Mouse (Mus musculus) embryonic facial prominence, embryonic 15.5 days (tissue): ENCODE measurements around the gene Prpf40b. TPM values are rescaled to one million over a fixed set of nuclear protein-coding genes. Genes with fewer than 3 reads are reported as not detected.

Experiments used
- ATAC-seq: fragments of 200-750 bp; cut with Nextera tagmentation; 2 replicates; pipeline ENCODE4 v1.8.0; 2017; ENCODE audit warnings: low read depth, moderate TSS enrichment; ENCODE audit not compliant: insufficient number of reproducible peaks, low FRiP score, low TSS enrichment
- H3K27ac ChIP-seq: fragments of 300-500 bp; sonication (generic); replicated peaks from 2 replicates; pipeline ENCODE4 v1.5.1; 2015; ENCODE audit warnings: mild to moderate bottlenecking, inconsistent platforms
- H3K27me3 ChIP-seq: fragments of 300-500 bp; sonication (generic); 2 replicates; pipeline ENCODE4 v1.6.1; 2015; ENCODE audit warnings: inconsistent platforms
- H3K36me3 ChIP-seq: fragments of 300-500 bp; sonication (generic); 2 replicates; pipeline ENCODE4 v1.6.1; 2015; ENCODE audit warnings: mild to moderate bottlenecking, inconsistent platforms
- H3K4me1 ChIP-seq: fragments of 300-500 bp; sonication (generic); 2 replicates; pipeline ENCODE4 v1.6.1; 2015; ENCODE audit warnings: inconsistent platforms
- H3K4me2 ChIP-seq: fragments of 300-500 bp; sonication (generic); replicated peaks from 2 replicates; pipeline ENCODE4 v1.6.1; 2015; ENCODE audit warnings: mild to moderate bottlenecking, inconsistent platforms
- H3K4me3 ChIP-seq: fragments of 300-500 bp; sonication (generic); replicated peaks from 2 replicates; pipeline ENCODE4 v1.5.1; 2015; ENCODE audit warnings: mild to moderate bottlenecking, inconsistent platforms
- H3K9ac ChIP-seq: fragments of 300-500 bp; sonication (generic); 2 replicates; pipeline ENCODE4 v1.6.1; 2015; ENCODE audit warnings: inconsistent platforms
- H3K9me3 ChIP-seq: fragments of 300-500 bp; sonication (generic); replicated peaks from 2 replicates; pipeline ENCODE4 v1.6.1; 2016; ENCODE audit warnings: inconsistent platforms
- WGBS: fragments of 180-500 bp; shearing (Covaris S2); methylation state at CpG from one replicate; pipeline ENCODE4 v1.1.7; 2015; 5-methylcytosine and 5-hydroxymethylcytosine counted together
- polyA plus RNA-seq: library from polyadenylated mRNA; unstranded; fragments of >200 nt; fragmentation: Nextera tagmentation; extraction: Ambion mirVana; gene quantifications from 2 replicates; pipeline ENCODE4 v1.2.1, GENCODE M21; 2015

The Prpf40b gene
- polyA plus RNA-seq, 1 experiment from 2014 or later = 64.2 TPM

DNA sequence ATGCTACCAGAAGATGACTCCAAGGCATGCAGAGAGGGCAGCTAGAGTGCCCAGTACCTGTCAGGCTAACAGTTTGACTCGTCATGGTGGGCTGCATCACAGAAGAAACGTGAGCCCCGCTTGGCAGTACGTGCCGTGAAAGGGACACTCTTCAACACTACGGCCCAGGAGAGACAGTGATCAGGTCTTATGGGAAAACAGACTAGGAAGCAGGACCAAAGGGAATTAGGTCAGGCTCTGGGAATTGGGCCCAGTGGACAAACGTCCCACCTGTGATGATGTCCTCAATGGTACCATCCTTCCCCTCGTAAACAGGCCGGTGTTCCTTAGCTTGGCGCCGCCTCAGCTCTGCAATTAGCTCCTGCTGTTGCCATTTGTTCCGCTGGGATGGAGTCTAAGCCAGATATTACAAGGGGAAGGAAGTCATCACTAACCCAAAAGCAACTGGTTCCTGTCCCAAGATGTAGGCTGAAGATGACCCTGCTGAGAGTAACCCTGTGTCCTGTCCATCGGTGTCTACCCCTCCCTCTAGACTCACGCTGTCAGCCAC lies 24.0 kb downstream of the Prpf40b start:
- 79% methylated on average over 14 of the region's 14 CpGs for WGBS
- no peaks in the 10 kb centered on the region for H3K27me3 ChIP-seq
- peaks cover 93% of the 10 kb centered on the region for H3K36me3 ChIP-seq
- ATAC-seq = no peak
- H3K4me1 ChIP-seq = peaks cover 7% of the 10 kb centered on the region
- H3K4me2 ChIP-seq = no peak overlapping the region
- H3K9ac ChIP-seq = no peak overlapping the region
- H3K9me3 ChIP-seq = no peaks in the 10 kb centered on the region
- no peak overlapping the region for H3K4me3 ChIP-seq
- H3K27ac ChIP-seq = peak overlapping the region; percentile 55

DNA sequence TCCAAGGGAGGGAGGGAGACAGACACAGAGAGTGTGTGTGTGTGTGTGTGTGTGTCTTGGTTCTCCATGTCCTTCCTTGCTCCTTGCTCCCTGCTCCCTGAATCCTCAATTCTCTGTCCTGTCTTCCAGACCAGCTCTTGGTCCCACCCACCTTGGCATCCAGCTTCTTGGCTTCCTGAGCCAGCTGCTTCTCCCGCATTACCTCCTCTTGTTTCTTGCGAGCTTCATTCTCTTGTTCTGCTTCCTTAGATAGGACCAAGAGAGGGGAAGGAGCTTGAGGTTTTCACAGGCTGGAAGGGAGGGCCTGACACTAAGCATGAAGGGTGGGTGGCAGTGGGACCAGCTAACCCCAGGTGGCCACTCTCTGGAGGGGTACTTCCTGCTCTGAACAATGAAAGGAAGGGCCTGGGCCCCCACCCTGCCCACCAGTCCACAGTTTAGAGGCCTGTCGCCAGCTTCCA lies 24.6 kb downstream of the Prpf40b start:
- Histone ChIP-seq H3K9ac (no peak overlapping the region), H3K4me1 (peaks cover 7% of the 10 kb centered on the region), H3K36me3 (peaks cover 96% of the 10 kb centered on the region), H3K27ac (peak overlapping the region; percentile 55), H3K9me3 (no peaks in the 10 kb centered on the region), H3K27me3 (no peaks in the 10 kb centered on the region), H3K4me3 (no peak overlapping the region), H3K4me2 (no peak overlapping the region)
- ATAC-seq = no peak
- 73% methylated on average over 3 of the region's 3 CpGs for WGBS

DNA sequence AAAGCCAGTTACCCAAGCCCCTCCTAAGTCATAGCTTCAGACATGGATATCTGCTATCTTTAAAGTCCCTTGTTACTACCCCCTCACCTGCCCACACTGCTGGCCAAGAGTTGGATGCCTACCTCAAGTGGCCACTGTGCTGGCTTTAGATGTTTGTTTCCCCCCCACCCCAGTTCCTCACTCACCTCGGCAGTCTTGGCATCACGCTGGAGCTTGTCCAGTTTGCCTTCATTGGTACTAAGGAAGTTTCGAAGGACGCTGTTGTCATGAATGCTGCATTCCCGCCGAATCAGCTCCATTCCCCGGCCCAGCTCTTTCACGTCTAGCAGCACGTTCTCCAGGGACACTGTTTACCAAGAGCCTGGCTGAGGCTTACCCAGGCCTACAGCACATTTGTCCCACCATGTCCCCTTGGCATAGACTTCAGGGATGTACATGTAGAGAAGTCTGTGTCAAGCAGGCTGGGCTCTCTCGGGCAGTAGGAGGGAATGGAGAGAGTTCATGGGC lies 25.3 kb downstream of the Prpf40b start:
- Histone ChIP-seq H3K27me3 (no peaks in the 10 kb centered on the region), H3K4me2 (no peak overlapping the region), H3K4me3 (no peak overlapping the region), H3K9ac (no peak overlapping the region), H3K27ac (peak overlapping the region; percentile 55), H3K9me3 (no peaks in the 10 kb centered on the region), H3K4me1 (peaks cover 7% of the 10 kb centered on the region), H3K36me3 (peaks cover 96% of the 10 kb centered on the region)
- no peak for ATAC-seq
- 74% methylated on average over 10 of the region's 10 CpGs for WGBS

DNA sequence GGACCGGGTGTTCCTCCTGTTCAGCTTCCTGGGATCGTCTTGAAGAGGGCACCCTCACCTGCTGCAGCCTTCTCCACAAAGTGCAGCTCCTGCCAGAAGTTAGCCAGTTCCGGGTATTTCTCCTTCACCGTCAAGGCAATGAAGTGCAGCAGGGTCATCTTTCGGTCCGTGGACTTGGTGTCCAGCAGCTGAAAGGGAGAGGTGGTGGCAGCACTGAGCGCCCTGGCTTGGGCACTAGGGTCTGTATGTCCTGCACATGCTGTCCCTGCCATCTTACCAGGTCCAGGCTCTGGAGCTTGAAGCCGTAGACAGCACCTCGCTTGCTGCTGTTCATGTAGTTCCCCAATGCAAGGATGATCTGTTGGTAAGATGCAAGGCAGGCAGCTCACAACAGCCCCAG lies 26.1 kb downstream of the Prpf40b start:
- no peak overlapping the region for H3K9ac ChIP-seq
- no peak overlapping the region for H3K4me2 ChIP-seq
- peaks cover 7% of the 10 kb centered on the region for H3K4me1 ChIP-seq
- H3K36me3 ChIP-seq = peaks cover 95% of the 10 kb centered on the region
- ATAC-seq = no peak
- no peaks in the 10 kb centered on the region for H3K9me3 ChIP-seq
- WGBS = 76% methylated on average over 9 of the region's 9 CpGs
- no peak overlapping the region for H3K27ac ChIP-seq
- no peaks in the 10 kb centered on the region for H3K27me3 ChIP-seq
- no peak overlapping the region for H3K4me3 ChIP-seq

DNA sequence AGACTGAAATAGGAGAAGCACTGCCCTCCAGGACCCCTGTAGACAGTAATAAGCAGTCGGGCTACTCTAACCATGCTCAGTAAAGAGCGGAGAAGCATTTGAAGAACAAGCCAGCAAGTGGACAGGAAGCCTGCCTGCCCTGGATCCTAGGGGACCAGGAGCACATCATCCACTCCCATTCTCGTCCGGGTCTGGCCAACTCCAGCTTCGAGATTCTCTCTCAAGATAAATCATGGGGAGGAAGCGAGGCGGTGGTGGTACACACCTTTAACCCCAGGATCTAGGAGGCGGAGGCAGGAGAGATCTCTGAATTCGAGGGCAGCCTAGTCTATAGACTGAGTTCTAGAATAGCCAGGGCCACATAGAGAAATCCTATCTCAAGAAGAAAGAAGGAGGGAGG lies 29.3 kb downstream of the Prpf40b start:
- WGBS = 83% methylated on average over 9 of the region's 9 CpGs
- Histone ChIP-seq H3K9ac (no peak overlapping the region), H3K27me3 (no peaks in the 10 kb centered on the region), H3K36me3 (peaks cover 91% of the 10 kb centered on the region), H3K4me1 (no peaks in the 10 kb centered on the region; the same call in 1 of the 2 replicates), H3K4me3 (no peak overlapping the region), H3K4me2 (no peak overlapping the region), H3K27ac (no peak overlapping the region), H3K9me3 (no peaks in the 10 kb centered on the region)
- ATAC-seq = no peak

DNA sequence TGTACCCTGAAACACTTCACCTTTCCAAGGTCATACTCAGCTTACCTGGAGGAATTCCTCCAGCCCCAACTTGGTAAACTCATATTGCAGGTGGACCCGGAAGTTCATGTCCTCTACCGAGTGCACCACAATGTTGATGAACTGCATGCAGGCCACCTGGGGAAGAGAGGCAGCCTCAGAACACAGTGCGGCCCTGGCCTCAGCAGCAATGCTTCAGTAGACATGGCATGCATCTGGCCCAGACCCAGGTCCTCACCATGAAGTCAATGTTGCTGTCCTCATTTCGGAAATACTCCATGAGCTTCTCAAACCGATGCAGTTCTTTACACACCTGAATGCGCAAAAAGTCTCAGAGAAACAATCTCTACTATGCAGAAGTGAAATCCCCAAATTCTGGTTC lies 30.7 kb downstream of the Prpf40b start:
- Histone ChIP-seq H3K27ac (no peak overlapping the region), H3K4me1 (no peaks in the 10 kb centered on the region), H3K4me2 (no peak overlapping the region), H3K9ac (no peak overlapping the region), H3K4me3 (no peak overlapping the region), H3K9me3 (no peaks in the 10 kb centered on the region), H3K36me3 (peaks cover 89% of the 10 kb centered on the region), H3K27me3 (no peaks in the 10 kb centered on the region)
- no peak for ATAC-seq
- 90% methylated on average over 6 of the region's 6 CpGs for WGBS

DNA sequence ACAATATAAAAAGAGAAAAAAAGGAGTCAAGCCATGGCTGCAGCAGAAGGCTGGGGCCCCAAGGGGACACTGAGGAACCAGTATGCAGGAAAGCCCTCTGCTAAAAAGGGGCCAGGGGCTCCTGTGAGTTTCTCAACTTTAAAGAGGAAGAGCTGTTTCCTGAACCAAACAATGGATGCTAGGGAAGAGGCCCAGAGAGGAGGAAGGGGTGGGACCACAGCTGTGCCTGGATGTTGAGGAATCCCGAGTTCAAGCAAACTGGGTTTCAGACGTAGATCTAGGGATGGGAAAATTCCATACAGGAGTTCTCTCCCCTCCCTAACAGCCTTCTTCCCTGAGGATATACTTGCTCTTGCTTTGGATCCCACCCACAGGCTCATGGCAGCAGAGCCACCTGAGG lies 31.5 kb downstream of the Prpf40b start:
- no peak overlapping the region for H3K4me2 ChIP-seq
- no peak overlapping the region for H3K9ac ChIP-seq
- no peaks in the 10 kb centered on the region for H3K27me3 ChIP-seq
- no peaks in the 10 kb centered on the region for H3K4me1 ChIP-seq
- no peak for ATAC-seq
- WGBS = 45% methylated on average over 2 of the region's 2 CpGs
- no peaks in the 10 kb centered on the region for H3K9me3 ChIP-seq
- no peak overlapping the region for H3K4me3 ChIP-seq
- H3K36me3 ChIP-seq = peaks cover 85% of the 10 kb centered on the region
- H3K27ac ChIP-seq = no peak overlapping the region

DNA sequence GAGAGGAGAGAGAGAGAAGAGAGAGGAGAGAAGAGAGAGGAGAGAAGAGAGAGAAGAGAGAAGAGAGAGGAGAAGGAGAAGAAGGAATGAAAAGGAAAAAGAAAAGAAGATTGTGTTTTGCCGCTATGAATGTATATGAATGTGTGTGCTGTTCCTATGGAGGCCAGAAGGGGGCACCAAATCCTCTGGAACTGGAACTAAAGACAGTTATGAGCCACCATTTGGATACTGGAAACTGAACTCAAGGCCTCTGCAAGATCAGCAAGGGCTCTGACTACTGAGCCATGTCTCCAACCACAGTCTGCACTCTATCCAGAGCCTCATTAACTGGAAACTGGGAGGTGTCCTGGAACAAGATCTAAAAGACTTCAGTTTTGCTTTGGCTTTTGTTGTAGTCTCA lies 32.1 kb downstream of the Prpf40b start:
- ATAC-seq = no peak
- Histone ChIP-seq H3K36me3 (peaks cover 84% of the 10 kb centered on the region), H3K9ac (no peak overlapping the region), H3K9me3 (no peaks in the 10 kb centered on the region), H3K4me1 (peaks cover 3% of the 10 kb centered on the region; the same call in 1 of the 2 replicates), H3K27ac (no peak overlapping the region), H3K4me3 (no peak overlapping the region), H3K4me2 (no peak overlapping the region), H3K27me3 (no peaks in the 10 kb centered on the region)
- 73% methylated on average over 1 of the region's 1 CpGs for WGBS

DNA sequence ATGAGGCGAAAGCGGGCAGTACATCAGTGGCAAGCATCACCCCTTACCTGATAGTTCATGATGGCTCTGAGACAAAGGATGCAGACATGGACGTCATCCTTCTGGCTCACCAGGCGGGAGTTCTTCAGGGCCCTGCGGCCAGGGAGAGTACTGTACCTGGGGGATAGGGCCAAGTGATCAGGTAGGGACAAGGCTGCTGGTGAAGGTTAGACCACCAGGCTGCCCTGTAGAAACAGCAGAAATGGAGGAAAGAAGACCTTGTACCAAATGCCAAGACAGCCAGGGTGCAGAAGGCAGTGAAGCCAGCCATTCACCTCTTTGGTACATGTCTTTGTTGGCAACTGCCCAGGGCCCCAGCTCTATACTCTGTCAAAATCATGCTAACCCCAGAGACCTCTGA lies 33.1 kb downstream of the Prpf40b start:
- H3K27me3 ChIP-seq = no peaks in the 10 kb centered on the region
- 95% methylated on average over 5 of the region's 5 CpGs for WGBS
- no peak for ATAC-seq
- H3K4me3 ChIP-seq = no peak overlapping the region
- H3K4me2 ChIP-seq = no peak overlapping the region
- no peaks in the 10 kb centered on the region for H3K9me3 ChIP-seq
- H3K9ac ChIP-seq = no peak overlapping the region
- peaks cover 73% of the 10 kb centered on the region for H3K36me3 ChIP-seq
- no peak overlapping the region for H3K27ac ChIP-seq
- H3K4me1 ChIP-seq = peaks cover 13% of the 10 kb centered on the region

DNA sequence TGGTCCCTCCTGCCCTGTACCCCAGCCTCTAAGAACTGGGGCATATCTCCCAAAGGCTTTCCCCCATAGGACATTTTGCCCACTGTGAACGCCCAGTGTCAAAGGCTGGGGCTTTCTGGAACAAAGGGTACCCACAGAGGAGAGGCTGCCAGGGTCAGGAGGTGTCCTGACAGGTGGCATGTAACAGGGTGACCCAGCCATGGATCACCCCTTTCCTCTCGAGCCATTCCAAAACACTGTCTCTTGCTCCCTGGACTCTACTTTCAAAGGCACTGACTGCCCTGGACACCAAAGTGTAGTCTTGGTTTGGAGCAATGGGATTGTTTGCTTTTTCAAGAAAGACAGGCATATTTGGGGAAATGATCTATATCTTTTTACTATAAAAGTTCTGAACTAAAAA lies 35.4 kb downstream of the Prpf40b start:
- H3K9ac ChIP-seq = no peak overlapping the region
- ATAC-seq = no peak
- peaks cover 36% of the 10 kb centered on the region for H3K4me1 ChIP-seq
- H3K9me3 ChIP-seq = no peaks in the 10 kb centered on the region
- H3K4me2 ChIP-seq = no peak overlapping the region
- no peaks in the 10 kb centered on the region for H3K27me3 ChIP-seq
- peaks cover 52% of the 10 kb centered on the region for H3K36me3 ChIP-seq
- 79% methylated on average over 2 of the region's 2 CpGs for WGBS
- H3K4me3 ChIP-seq = no peak overlapping the region
- H3K27ac ChIP-seq = no peak overlapping the region

DNA sequence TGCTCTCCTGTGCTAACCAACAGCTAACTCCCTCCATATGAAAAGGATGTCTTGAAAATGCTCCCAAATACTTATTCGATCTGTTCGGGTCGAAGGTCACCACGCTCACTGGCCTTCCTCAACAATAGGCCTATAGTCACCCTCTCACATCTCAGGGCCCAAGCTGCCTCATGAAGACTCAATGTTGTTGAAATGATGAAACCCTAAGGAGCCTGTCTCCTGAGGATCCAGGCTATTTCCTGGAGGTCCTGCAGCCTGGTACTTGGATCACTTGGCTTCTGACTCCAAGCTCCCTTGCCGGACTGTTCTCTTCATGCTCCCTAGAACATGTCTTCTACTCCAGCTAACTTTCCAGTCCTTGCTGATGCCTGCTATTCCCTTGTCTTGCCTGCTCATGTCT lies 36.5 kb downstream of the Prpf40b start:
- H3K9me3 ChIP-seq = no peaks in the 10 kb centered on the region
- H3K4me2 ChIP-seq = no peak overlapping the region
- H3K27me3 ChIP-seq = no peaks in the 10 kb centered on the region
- H3K4me3 ChIP-seq = no peak overlapping the region
- WGBS = 62% methylated on average over 5 of the region's 5 CpGs
- no peak overlapping the region for H3K27ac ChIP-seq
- H3K4me1 ChIP-seq = peaks cover 44% of the 10 kb centered on the region
- no peak for ATAC-seq
- peaks cover 51% of the 10 kb centered on the region for H3K36me3 ChIP-seq
- no peak overlapping the region for H3K9ac ChIP-seq

DNA sequence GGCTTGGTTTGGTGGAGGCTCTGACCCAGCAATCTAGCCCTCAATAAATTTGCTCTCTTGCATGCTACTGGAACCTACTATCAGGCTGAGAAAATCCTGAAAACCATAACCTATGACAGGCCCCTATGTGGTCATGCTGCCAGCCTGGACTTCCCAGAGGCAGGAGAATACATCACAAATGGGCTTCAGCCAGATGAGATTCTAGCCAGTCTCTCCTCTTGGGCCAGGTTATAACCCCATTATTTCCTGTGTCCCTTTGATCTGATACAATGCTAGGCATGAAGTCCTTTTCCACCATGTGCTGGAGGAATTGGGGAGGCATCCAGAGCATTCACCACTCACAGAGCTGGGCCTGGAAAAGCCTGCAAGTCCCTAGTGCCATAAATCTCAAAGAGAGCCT lies 37.2 kb downstream of the Prpf40b start:
- peak overlapping the region; percentile 95 for H3K27ac ChIP-seq
- ATAC-seq = no peak
- H3K36me3 ChIP-seq = peaks cover 47% of the 10 kb centered on the region
- no peak overlapping the region for H3K4me2 ChIP-seq
- peaks cover 46% of the 10 kb centered on the region for H3K4me1 ChIP-seq
- no peaks in the 10 kb centered on the region for H3K9me3 ChIP-seq
- H3K9ac ChIP-seq = no peak overlapping the region
- no peaks in the 10 kb centered on the region for H3K27me3 ChIP-seq
- no peak overlapping the region for H3K4me3 ChIP-seq
